Mouse (Mus musculus): ENCODE measurements around the gene E130308A19Rik.

Gene E130308A19Rik

DNA sequence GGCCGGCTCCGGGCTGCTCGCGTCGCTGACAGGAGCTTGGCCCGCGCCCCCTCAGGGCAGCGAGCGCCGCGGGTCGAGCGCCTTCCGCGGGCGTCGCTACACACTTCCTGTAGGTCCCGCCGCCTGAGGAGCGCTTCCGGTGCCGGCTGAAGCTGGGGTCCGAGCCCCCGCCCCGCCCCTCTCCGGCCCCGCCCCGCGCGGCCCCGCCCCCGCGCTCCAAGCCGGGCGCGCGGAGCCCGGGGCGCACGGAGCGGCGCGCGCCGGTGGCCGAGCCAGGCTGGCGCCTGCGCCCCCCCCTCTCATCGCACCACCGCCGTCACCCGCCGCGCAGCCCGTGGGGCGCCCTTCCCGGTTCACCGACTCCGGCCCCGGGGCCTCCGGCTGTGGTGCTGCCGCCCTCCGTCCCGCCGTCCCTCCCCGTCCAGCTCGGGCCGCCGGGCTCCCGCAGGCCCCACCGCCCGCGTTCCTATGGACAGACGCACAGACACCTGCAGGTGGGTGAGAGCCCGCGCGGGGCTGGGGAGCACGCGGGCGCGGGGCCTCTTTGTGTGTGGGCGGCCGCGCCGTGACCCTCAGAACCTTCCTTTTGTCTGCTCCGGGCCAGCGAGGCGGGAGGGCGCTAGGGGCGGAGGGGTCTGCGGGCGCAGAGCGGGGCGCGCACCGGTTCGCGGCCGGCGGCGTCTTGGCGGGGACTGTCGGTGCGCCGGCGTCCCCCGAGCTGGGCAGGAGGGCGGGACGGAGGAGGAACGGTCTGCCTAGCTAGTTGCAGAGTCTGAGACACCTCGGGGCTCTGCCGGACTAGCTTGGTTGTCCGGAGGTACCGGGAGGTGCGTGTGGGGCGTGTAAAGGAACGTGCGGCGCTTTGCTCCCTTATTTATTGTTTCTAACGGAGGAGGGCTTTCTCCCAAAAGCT lies at the start of gene E130308A19Rik:
TSS of gene E130308A19Rik (plus strand) at position 214 of the 913 bp plus-strand sequence.
- DNase-seq, result peak; percentile 80

DNA sequence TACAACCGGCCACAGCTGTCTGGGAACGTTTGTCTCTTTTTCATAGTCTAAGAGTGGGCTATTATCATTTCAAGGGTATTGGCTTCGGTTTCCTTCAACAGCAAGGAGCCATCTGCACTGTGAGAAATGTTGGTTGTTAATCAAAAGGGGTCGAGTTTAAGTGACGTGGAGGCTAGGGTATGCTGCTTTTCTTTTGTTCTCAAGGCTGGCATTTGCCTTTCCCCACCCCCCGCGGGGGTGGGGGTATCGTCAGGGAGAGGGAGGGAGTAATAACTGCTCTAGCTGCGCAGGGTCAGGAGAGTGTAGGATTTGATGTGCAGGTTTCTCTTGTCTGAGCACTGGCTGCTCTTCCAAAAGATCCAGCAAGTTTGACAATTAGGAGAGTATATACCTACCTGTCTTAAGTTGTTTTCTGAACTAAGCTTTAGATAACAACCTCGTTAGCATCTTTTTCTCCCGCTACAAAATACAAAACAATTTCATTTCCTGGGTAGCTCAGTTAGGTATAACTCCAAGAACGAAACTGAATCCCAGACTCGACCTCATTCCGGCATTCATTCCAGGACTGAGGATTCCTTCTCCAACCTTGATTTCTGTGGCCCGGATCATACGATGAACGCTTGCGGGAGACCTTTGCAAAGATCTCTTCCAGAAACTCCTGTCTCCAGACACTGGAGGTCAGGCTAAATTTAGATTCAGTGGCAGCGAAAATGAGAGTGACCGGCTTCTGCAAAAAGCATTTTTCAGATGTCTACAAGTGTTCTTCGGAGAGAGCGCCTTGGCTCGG lies 45.3 kb upstream of the E130308A19Rik start:
- DNase-seq, result peak; percentile 60

DNA sequence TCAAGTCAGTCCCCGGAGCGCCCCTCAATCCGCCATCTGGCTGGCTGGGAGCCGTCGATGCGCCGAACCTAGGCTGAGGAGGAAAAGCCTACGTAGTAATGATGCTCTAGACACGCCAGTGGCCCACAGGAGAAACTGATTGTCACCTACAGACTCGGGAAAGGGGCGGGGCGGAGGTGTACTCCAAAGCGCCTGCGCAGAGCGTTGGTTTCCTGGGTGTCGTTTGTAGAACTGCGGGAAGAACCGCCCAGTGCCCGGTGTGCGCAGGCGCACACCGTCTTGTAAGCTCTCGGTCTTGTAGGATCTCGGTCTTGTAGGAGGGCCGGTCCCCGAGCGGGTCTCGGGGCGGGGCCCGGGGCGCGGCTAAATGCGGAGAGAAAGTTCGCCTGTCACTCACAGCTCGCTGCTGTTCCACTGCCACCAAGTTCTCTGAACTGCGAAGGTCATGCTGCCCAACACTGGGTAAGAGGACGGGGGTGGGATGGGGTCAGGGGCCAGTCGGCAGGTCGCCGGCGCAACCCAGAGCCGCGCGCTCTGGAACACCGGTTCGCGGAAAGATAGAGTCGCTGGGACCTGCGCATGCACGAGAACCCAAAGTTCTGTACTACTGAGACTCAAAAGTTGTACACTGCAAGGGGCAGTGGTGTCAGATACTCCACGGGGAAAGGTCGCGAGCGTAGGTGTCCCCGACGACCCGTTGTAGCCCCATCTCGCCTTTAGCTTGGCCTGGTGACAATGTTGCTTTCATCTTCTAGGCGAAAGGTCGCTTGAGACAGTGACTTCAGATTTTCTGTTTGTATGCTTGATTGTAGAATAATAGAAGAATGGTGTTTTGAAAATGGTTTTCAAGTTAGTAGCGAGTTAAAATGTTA lies 44.5 kb upstream of the E130308A19Rik start, which contains the start of gene Hsdl2:
TSS of gene Hsdl2 (plus strand) at position 250 of the 872 bp plus-strand sequence.
- DNase-seq, result peak; percentile 99

DNA sequence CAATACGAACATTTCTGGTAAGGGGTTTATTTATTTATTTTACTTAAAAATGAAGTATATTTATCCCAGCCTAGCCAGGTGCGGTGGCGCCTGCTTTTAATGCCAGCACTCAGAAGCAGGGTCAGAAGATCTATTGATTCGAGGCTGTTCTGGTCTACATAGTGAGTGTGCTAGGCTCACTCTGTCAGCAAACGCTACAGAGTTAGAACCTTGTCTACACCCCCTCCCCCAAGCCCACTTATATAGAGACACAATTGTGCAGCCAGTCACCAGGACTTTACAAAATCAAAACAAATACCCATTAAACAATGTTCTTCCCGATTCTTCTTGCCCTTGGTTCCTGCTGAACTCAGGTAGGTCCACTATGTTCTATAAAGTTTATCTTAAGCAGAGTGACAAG lies 43.8 kb upstream of the E130308A19Rik start:
- DNase-seq, result peak; percentile 30

DNA sequence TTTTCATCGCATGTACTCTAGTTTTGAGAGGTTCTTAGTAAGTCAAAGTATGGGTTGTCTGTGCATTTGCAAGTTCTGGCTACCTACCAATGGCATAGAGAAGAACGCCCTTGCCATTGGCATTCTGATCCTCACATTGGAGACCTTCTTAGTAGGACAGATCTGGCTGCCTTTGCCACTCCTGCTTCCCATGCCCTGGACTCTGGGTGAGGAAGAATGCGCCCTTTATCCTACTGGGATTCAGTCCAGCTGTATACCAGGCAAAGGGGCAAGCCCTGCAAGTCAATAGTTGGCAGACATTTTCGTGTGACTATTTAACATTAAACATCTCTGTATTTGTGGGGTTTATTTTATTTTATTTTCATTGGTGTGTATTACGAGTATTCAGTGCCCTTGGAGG lies 40.9 kb upstream of the E130308A19Rik start:
- peak; percentile 14 for DNase-seq

DNA sequence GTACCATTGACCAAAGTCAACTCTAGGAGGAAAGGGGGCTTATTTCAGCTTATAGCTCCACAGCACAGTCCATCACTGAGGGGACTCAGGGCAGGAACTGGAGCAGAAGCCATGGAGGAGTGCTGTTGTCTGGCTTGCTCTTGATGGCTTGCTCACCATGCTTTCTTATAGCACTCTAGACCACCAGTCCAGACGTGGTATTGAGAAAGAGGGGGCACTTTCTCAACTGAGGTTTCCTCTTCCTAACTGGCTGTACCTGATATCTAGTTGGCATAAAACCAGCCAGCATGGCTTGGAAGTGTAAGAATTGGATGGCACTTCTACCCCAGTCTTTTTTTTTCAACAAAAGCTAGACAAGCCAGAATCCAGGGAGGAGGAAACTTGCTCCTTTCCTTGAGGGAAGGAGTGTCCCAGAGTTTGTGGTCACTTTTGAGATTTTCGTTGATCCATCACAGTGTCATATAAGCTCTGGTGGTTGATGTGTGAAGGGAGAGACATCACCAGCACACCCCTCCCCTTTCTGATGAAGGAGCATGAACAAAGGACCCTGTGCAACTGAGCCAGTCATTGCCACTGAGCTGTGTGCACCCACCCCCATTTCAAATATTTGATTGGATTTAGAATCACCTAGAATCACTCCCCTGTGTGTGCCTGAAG lies 38.7 kb upstream of the E130308A19Rik start:
- DNase-seq, result no peak

DNA sequence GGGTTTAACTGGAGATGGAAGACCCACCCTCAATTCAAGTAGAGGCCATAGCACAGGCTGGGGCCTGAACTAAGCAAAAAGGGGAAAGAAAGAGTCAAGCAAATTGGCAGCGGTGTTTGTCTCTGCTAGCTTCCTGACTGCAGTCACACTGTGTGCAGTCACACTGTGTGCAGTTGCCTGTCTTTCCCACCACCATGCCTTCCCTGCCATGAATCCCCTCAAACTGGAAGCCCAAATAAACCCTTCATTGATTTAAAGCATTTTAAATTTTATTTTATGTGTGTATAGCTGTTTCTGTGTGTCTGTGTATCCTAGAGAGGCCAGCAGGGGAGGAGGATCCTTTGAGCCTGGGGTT lies 38.2 kb upstream of the E130308A19Rik start:
- no peak for DNase-seq

DNA sequence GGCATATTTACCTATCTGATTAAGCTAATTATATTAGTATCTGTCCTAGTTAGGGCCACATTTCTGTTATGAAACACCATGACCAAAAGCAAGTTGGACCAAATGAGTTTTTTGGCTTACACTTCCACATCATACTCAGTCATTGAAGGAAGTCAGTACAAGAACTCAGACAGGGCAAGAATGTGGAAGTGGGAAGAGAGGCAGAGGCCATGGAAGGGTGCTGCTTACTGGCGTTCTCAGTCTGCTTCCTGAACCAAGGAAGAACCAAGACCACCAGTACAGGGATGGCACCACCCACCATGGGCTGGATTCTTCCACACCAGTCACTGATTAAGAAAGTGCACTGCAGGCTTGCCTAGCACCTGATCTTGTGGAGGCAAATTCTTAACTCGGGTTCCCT lies 31.4 kb upstream of the E130308A19Rik start:
- DNase-seq, result no peak

DNA sequence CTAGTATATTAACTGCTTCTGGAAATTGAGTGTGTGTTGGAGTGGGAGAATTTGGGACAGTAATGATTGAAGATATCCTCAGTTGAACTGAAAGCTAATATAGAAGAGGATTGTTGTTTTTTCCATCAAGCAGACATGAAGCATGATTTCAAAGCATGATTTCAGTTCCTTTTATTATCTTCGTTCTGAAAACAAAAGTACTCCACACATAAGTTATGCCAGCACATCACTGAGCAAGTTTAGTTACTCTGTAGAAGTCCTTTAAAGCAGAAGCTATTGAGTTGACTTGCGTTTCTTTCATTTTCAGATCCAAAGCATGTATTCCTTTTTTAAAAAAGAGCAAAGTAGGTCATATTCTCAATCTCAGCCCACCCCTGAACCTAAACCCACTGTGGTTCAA lies 29.5 kb upstream of the E130308A19Rik start:
- no peak for DNase-seq

DNA sequence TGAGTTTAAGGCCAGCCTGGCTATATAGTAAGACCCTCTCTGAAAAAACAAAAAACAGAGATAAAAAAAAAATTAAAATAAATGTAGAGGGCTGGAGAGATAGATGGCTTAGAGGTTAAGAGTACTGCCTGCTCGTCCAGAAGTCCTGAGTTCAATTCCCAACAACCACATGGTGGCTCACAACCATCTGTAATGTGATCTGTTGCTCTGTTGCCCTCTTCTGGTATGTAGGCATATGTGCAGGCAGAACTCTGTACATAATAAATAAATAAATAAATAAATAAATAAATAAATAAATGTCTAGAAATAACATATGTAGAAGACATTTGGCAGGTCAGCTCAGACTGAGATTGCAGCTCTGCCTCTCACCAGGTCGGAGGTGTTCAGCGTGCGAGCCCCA lies 23.3 kb upstream of the E130308A19Rik start:
- DNase-seq, result no peak

DNA sequence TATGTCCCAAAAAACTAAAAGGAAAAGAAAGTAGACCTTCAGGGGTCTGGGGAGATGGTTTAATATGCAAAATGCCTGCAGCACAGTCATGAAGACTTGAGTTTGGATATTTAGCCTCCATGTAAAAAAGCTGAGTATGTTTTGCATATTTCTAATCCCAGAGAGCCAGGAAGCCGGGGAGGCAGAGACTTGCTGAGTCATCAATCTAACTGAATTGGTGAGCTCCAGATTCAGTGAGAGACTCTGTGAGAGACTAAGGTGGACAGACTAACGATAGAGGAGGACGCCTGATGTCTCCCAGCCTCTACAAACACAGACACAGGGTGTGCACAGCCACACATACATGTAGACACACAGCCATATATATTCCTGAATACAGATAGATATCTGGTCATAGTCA lies 21.1 kb upstream of the E130308A19Rik start:
- no peak for DNase-seq

DNA sequence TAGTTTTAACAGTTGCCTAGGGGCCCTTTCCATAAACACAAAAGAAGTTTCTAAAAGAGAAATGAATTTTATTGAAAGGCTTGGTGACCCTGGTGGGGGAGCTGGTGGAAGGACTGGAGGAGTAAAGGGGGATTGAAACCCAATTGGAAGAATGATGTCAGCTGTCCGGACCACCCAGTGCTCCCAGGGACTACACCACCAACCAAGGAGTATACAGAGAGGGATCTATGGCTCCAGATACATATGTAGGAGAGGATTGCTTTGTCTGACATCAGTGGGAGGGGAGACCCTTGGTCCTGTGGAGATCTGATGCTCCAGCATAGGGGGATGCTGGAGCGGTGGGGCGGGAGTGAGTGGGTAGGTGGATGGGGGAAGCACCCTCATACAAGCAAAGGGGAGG lies 20.5 kb upstream of the E130308A19Rik start:
- no peak for DNase-seq

DNA sequence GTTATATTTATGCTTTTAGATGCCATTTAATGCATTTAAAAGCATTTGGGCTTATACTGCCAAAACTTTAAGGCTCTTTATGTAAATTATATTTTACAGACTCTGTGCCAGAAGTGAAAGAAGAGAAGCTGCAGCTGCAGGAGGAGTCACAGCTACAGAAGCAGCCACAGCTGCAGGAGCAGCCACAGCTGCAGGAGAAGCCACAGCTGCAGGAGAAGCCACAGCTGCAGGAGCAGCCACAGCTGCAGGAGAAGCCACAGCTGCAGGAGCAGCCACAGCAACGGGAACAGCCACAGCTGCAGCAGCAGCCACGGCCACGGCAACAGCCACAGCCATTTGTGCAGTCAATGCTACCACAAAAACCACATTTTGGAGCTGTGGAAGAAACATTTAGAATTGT lies 15.6 kb upstream of the E130308A19Rik start:
- no peak for DNase-seq

DNA sequence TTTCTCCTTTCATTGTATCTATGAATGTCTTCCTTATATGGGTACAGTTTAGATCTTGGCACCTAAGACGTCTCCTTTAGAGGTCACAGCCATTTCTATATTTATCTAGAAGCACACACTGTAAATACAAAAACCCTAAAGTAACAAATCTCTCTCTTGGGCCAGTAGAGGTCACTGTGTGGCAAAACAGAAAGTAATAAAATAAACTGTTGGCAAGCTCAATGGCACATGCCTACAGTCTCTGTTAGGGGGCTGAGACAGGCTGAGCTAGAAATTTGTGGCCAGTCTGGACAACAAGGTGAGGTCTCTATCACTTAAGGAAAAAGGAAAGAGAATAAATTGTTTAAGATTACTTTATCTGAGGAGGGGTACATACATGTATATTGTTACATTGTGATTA lies 11.0 kb upstream of the E130308A19Rik start:
- DNase-seq, result no peak

DNA sequence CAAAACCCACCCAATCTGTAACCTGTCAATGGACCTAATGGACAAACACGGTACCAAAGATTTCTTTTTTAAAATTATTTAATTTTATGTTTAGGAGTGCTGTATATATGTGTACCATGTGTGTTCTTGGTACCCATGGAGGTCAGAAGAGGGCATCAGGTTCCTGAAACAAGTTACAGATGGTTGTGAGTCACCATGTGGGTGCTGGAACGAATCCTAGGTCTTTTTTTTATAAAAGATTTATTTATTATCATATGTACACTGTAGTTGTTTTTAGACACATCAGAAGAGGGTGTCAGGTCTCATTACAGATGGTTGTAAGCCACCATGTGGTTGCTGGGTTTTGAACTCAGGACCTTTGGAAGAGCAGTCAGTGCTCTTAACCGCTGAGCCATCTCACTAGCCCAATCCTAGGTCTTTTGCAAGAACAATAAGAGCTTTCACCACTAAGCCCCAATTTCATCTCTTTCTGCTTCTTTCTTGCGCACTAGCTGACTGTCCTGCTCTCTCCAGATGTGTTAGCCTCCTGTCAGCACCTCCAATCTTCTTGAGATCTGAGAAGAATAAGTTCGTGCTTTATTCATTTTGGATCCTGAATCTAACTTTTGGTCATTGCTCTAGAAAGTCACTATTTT lies 6.3 kb upstream of the E130308A19Rik start:
- DNase-seq, result no peak

DNA sequence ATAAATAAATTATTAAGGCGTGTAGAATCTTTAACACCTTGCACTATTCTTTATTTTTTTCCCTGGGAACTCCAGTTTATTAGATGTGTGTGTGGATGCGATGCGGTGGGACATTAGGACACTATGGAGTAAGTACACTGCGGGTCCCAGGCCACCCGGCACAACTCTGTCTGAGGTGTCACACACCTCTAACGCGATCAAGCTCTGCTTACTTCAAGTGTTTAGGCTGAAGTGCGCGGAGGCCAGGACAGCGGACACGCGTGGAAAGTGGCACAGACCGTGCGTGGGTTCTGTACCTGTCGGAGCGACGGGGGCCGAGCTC lies 374 bp upstream of the E130308A19Rik start:
- DNase-seq, result no peak

DNA sequence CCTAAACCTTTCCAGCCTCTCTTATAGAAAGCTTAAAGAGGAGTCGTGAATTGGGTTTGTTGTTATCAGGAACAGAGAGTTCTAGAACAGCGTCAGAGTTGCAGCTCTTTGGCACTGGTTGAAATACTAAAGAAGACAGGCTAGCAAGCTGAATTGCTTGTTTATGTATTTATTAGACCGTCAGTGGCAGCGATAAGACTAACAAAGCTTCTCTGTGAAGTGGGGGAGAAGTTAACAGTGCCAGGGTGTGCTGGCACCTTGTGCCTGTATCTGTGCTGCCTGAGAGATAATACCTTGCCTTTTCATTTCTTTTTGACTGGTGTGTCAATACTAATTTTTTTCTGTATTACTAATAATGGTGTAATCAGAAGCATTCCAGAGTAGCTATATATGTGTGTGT lies 2.2 kb downstream of the E130308A19Rik start:
- DNase-seq, result no peak

DNA sequence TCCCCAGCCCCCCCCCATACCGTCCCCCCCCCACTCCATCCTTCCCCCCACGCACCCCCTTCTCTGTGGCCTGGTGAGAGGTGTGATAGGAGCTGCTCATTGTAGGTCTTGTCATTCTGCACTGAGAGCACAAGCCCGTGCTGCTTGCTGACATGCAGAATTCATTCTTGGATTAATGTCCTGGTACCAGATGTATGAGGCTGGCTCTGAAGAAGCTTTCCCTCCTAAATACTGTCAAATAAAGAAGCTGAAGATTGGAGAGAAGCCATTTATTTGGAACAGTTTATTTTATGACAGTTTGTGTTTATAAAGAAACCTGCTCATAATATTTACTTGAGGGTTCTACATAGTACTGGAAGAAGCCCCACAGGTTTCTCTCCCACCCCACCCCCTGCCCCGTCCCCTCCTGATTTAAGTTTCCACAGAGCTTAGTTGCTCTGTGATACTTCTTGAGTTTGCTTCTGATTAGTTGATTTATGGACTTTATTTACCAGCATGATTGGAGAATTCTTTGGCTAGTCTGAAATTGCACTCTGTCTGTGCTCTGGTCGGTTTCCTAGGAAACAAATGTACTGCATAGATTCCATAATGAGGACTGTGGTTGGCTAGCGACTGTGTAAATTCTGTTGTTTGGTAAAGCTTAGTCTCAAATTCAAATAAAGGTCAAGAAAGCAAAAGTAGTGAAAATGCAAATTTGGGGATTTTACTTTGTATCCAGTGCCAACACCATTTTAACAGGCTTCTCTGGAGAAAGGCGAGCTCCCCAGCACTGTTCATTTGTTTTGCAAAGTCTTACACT lies 3.3 kb downstream of the E130308A19Rik start:
- no peak for DNase-seq

DNA sequence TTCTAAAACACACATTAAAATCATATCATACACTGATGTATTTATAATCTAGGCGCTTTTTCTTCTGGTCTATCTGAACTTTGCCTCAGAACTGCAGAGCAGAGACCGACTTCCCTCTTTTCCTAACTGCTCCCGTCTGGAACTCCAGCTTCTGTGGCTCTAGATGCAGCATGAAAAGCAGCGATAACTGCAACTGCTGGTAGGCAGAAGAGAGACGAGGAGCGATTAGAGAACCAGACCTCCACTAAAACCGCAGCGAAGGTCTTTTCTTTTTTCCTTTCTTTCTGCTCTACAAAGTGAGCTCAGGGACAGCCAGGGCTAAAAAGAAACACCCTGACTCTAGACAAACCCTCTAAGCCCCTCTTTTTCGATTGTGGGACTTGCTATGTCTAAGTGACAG lies 4.1 kb downstream of the E130308A19Rik start:
- DNase-seq, result no peak

DNA sequence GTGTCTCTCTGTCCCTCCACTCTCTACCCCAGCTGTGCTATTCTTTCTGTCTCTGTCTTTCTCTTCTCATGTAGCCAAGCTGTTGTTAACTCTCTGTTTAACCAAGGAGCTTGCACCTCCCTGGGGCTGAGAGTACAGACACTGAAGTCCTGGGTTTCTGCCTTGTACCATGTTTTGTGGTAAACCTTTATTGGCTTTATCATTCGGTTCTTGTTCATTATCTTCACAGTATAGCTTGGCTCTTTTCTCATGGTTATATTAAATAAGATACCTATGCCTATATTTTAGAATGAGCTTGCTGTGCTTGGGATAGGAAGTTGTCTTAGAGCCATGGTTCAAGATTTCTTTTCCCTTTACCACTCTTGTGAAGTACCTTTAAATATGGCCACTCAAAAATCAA lies 8.5 kb downstream of the E130308A19Rik start:
- no peak for DNase-seq

DNA sequence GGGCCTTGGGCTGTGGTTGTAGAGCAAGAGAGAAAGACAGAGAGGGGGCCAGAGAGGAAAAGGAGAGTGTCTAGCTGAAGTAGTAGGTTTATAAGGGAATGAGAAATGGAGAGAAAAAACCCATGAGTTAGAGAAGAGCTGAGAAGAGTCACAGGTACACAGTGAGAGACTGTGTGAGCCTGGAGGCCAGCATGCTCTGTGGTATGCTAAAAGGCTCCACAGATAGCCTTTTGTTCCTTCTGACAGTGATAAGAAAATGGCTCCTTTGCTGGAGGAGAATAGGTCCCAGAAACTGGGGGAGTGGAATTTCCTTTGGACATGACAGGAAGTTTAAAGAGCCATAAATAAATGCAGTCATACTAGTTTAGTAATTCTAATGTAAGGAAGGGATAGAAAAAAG lies 13.2 kb downstream of the E130308A19Rik start:
- no peak for DNase-seq
